22 mouse cellular contexts compared by ENCODE assay signal in the genomic region with DNA sequence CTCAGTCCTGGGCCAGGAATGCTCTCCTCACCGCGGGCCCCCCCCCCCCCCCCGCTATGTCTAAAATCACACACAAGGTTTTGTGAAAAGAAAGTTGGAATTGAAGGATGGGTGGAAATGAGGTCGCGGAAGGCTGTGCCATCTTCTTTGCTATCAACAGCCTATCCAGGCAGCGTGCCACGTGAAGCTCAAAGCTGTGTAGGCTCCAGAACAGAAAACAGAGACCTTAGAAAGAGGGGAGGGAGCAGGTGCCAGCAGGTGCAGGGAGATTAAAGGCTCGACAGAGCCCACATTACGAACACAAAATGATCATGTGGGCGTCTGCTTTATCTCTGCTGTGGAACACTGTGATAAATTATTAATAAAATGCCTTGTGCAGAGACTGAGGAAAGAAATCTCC.
DNase-seq lines count a peak whose midpoint lies in the region; ATAC-seq and TF ChIP-seq lines count a peak whose summit lies in the region.
"Had no signal": no experiment of that assay in that cellular context is flagged by ENCODE, and none has a peak within 500 bp of the region (broad histone marks: within the 10 kb centered on the region; RNA-seq: fewer than 3 reads in every experiment).

No protein-coding gene starts in this region.

- no peak overlapping the region for H3K9ac ChIP-seq in midbrain, embryonic 13.5 days (replicated peaks)
- no peak overlapping the region for H3K9ac ChIP-seq in midbrain, embryonic 11.5 days (ENCODE audit: low read length)
- H3K9ac ChIP-seq: forebrain, embryonic 15.5 days; limb, embryonic 12.5 days; liver, embryonic 12.5 days had no signal

- no peak for TF ChIP-seq POLR2A in brain, embryonic 14.5 days (IDR thresholded peaks at IDR 0.05; ENCODE audit: borderline replicate concordance, extremely low read depth, insufficient read depth, insufficient read length, poor library complexity, severe bottlenecking)

- TF ChIP-seq CTCF in brain, embryonic 14.5 days (IDR thresholded peaks at IDR 0.05; ENCODE audit: borderline replicate concordance, extremely low read depth, insufficient read depth, insufficient read length): no peak

- H3K27ac ChIP-seq in midbrain, embryonic 13.5 days: no peak overlapping the region
- H3K27ac ChIP-seq in midbrain, embryonic 11.5 days (ENCODE audit: low read depth, low read length): no peak overlapping the region
- H3K27ac ChIP-seq: forebrain, embryonic 15.5 days; hindbrain, embryonic 10.5 days; limb, embryonic 12.5 days; liver, embryonic 12.5 days had no signal

- no peaks in the 10 kb centered on the region for H3K27me3 ChIP-seq in midbrain, embryonic 13.5 days
- H3K27me3 ChIP-seq in midbrain, embryonic 11.5 days (ENCODE audit: control insufficient read depth, insufficient read depth, low read length): no peaks in the 10 kb centered on the region
- H3K27me3 ChIP-seq: forebrain, embryonic 15.5 days; limb, embryonic 12.5 days had no signal

- peak; percentile 53 to 68 for DNase-seq in cerebellum, postnatal 14 days
- DNase-seq in cerebellum, adult 8-10 months: no peak
- no peak for DNase-seq in midbrain, embryonic 11.5 days (ENCODE audit: low spot score, missing footprints)
- peak; percentile 45 for DNase-seq in brain, embryonic 14.5 days (ENCODE audit: low read depth)
- peak; percentile 43 to 46 for DNase-seq in thymus, postnatal 10 days (ENCODE audit: low spot score in 2 of 2)
- DNase-seq in ovary, postnatal 36 days (ENCODE audit: low spot score): no peak
- no peak for DNase-seq in lung, postnatal 10 days
- DNase-seq: adrenal gland, postnatal 14 days; cerebellum, adult 2 months; gastrocnemius, postnatal 25 days; kidney, adult 18-20 months; kidney, postnatal 10 days; lung, adult 2 months; lung, postnatal 4 days; retina, postnatal 1 day had no signal

- H3K4me2 ChIP-seq in midbrain, embryonic 13.5 days (replicated peaks): no peak overlapping the region
- H3K4me2 ChIP-seq in midbrain, embryonic 11.5 days: no peak overlapping the region
- H3K4me2 ChIP-seq: forebrain, embryonic 15.5 days; limb, embryonic 12.5 days; liver, embryonic 12.5 days had no signal

- peak; percentile 28; the same call in 1 of the 2 replicates for ATAC-seq in midbrain, embryonic 13.5 days
- ATAC-seq in midbrain, embryonic 11.5 days (ENCODE audit: low FRiP score): no peak
- ATAC-seq: activated CD4-positive, CD25-positive, alpha-beta regulatory T cell, adult 4 months; CD4-positive, CD25-positive, alpha-beta regulatory T cell, adult 4 months; forebrain, embryonic 15.5 days; liver, embryonic 12.5 days had no signal

- 36% methylated on average over 10 of the region's 10 CpGs for WGBS in midbrain, embryonic 13.5 days
- WGBS in midbrain, embryonic 11.5 days: 45% methylated on average over 10 of the region's 10 CpGs

- peaks cover 11% of the 10 kb centered on the region for H3K4me1 ChIP-seq in midbrain, embryonic 13.5 days (replicated peaks)
- H3K4me1 ChIP-seq in midbrain, embryonic 11.5 days (ENCODE audit: control insufficient read depth, insufficient read depth, low read length): no peaks in the 10 kb centered on the region

- H3K9me3 ChIP-seq in midbrain, embryonic 13.5 days: no peaks in the 10 kb centered on the region
- H3K9me3 ChIP-seq in midbrain, embryonic 11.5 days (ENCODE audit: control insufficient read depth, low read length): no peaks in the 10 kb centered on the region
- H3K9me3 ChIP-seq: forebrain, embryonic 15.5 days; hindbrain, embryonic 10.5 days; limb, embryonic 12.5 days; liver, embryonic 12.5 days had no signal

- H3K36me3 ChIP-seq in midbrain, embryonic 13.5 days: no peaks in the 10 kb centered on the region
- no peaks in the 10 kb centered on the region for H3K36me3 ChIP-seq in midbrain, embryonic 11.5 days (ENCODE audit: control insufficient read depth, insufficient read depth, low read length)
- H3K36me3 ChIP-seq: forebrain, embryonic 15.5 days; hindbrain, embryonic 10.5 days; limb, embryonic 12.5 days; liver, embryonic 12.5 days had no signal

- no peak overlapping the region for H3K4me3 ChIP-seq in midbrain, embryonic 13.5 days (replicated peaks)
- H3K4me3 ChIP-seq in midbrain, embryonic 11.5 days (ENCODE audit: low read depth, low read length): no peak overlapping the region
- H3K4me3 ChIP-seq: forebrain, embryonic 15.5 days; hindbrain, embryonic 10.5 days; limb, embryonic 12.5 days; liver, embryonic 12.5 days had no signal

Comparison
In these comparisons a context has a peak if more than half of its experiments do, and no peak if none do; other contexts are left out.
1. DNase-seq: peak in cerebellum, postnatal 14 days (2 of 2), brain, embryonic 14.5 days (single experiment) and thymus, postnatal 10 days (2 of 2); none in cerebellum, adult 8-10 months (single experiment), midbrain, embryonic 11.5 days (single experiment), ovary, postnatal 36 days (single experiment) and lung, postnatal 10 days (single experiment).